Mouse (Mus musculus) embryonic facial prominence, embryonic 10.5 days (tissue): ENCODE results near the gene Gtf2h3. TPM values are rescaled to one million over a fixed set of nuclear protein-coding genes. Genes with fewer than 3 reads are reported as not detected.
A peak's percentile ranks its signal among the peaks of the same experiment; 100 is the strongest.
"Not testable (repeated sequence)": the region's sequence is repeated elsewhere in the genome, so short reads cannot be mapped to it uniquely, and the experiment has no call there.

Experiments used
- DNase-seq: peaks from one replicate; pipeline ENCODE4 v3.0.0-alpha.2; 2017; ENCODE audit warnings: low spot score
- H3K27ac ChIP-seq: fragments of 300-500 bp; sonication (generic); replicated peaks from 2 replicates; pipeline ENCODE4 v1.5.1; 2016; ENCODE audit warnings: mild to moderate bottlenecking
- H3K27me3 ChIP-seq: fragments of 300-500 bp; sonication (generic); replicated peaks from 2 replicates; pipeline ENCODE4 v1.6.1; 2016; ENCODE audit warnings: low read depth, mild to moderate bottlenecking; ENCODE audit not compliant: poor library complexity, severe bottlenecking
- H3K36me3 ChIP-seq: fragments of 300-500 bp; sonication (generic); replicated peaks from 2 replicates; pipeline ENCODE4 v1.6.1; 2016; ENCODE audit warnings: mild to moderate bottlenecking, moderate library complexity
- H3K4me1 ChIP-seq: fragments of 300-500 bp; sonication (generic); 2 replicates; pipeline ENCODE4 v1.6.1; 2016
- H3K4me3 ChIP-seq: fragments of 300-500 bp; sonication (generic); 2 replicates; pipeline ENCODE4 v1.5.1; 2016; ENCODE audit warnings: mild to moderate bottlenecking, moderate library complexity
- H3K9me3 ChIP-seq: fragments of 300-500 bp; sonication (generic); 2 replicates; pipeline ENCODE4 v1.6.1; 2016; ENCODE audit warnings: mild to moderate bottlenecking
- WGBS: fragments of 180-500 bp; shearing (Covaris S2); methylation state at CpG from one replicate; pipeline ENCODE4 v1.1.7; 2016; 5-methylcytosine and 5-hydroxymethylcytosine counted together
- polyA plus RNA-seq: library from polyadenylated mRNA; unstranded; fragments of >200 nt; fragmentation: Nextera tagmentation; extraction: Ambion mirVana; gene quantifications from 2 replicates; pipeline ENCODE4 v1.2.1, GENCODE M21; 2016

Gene Gtf2h3
- polyA plus RNA-seq, 1 experiment from 2014 or later = 114 TPM

DNA sequence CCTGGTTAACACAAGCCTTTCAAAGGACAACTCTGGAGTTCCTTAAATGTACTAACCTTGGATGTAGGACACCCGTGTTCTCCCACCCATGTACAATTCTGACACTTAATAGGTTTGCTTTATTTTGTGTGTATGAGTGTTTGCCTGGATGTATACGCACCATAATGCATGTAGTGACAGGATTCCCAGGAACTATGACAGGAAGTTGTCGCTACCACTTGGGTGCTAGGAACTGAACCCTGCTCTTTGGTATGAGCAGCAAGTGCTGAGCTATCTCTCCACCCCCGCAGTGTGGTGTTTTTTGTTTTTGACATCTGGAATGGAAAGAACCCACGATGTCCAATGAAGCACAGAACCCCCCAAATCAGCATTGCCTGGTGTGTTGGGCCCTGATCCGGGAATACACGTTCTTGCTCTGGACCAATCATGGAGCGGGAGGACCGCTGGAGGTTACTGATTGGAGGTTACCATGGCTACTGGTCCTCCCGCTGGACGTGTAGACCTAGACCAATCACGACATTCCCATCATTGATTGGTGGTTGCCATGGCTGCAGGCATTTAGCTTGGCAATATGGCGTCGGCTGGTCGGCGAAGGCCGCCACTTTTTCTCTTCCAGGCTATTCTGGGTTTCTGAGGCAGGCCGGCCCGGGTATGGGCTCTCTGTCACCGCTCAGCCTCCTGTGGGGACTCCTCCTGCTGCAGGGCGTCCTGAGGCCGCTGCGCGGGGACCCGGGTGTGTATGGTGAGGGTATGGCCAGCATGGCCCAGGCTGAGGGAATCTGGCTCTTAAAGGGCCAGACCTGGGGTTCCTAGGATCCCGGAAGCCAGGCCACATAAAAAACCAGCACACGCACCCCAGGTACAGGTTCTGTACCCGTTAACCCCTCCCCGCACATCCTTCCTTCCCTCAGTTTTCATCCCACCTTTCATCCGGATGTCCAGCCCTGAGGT lies 19.6 kb downstream of the Gtf2h3 start:
- peak; percentile 93 for DNase-seq
- peaks cover 42% of the 10 kb centered on the region for H3K36me3 ChIP-seq

DNA sequence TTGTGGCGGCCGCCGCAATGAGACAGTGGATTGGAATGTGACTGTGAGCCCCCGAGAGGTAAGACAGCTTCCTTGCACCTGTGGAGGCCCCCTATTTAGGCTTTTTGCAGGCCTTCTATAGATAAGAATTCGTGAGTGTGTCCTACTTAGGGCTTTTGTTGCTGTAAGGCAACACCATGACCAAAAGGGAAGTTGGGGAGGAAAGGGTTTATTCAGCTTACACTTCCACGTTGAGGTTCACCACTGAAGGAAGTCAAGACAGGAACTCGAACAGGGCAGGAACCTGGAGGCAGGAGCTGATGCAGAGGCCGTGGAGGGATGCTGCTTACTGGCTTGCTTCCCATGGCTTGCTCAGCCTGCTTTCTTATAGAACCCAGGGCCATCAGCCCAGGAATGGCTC lies 20.8 kb downstream of the Gtf2h3 start:
- 64% methylated on average over 8 of the region's 8 CpGs for WGBS
- not testable (repeated sequence) for H3K27ac ChIP-seq, DNase-seq, H3K27me3 ChIP-seq, H3K9me3 ChIP-seq
- peak overlapping the region; percentile 89 for H3K4me3 ChIP-seq
- peaks cover 11% of the 10 kb centered on the region for H3K4me1 ChIP-seq
- peaks cover 30% of the 10 kb centered on the region for H3K36me3 ChIP-seq

More for the DNA sequence above, 19.6 kb downstream of the Gtf2h3 start:
- 6% methylated on average over 30 of the region's 30 CpGs for WGBS
- Histone ChIP-seq H3K4me3 (peak overlapping the region; percentile 89), H3K4me1 (peaks cover 11% of the 10 kb centered on the region), H3K27ac (peak overlapping the region; percentile 85), H3K9me3 (no peaks in the 10 kb centered on the region), H3K27me3 (no peaks in the 10 kb centered on the region)

- no peak overlapping the region for H3K4me3 ChIP-seq
- 72% methylated on average over 5 of the region's 5 CpGs for WGBS
- peaks cover 8% of the 10 kb centered on the region for H3K36me3 ChIP-seq
- peak; percentile 63 for DNase-seq
- peaks cover 11% of the 10 kb centered on the region for H3K4me1 ChIP-seq
- no peaks in the 10 kb centered on the region for H3K9me3 ChIP-seq
- H3K27ac ChIP-seq = no peak overlapping the region
- no peaks in the 10 kb centered on the region for H3K27me3 ChIP-seq
These were observed 23.4 kb downstream of the Gtf2h3 start for GRCm38 (mm10) chr5:124602349-124602748.

DNA sequence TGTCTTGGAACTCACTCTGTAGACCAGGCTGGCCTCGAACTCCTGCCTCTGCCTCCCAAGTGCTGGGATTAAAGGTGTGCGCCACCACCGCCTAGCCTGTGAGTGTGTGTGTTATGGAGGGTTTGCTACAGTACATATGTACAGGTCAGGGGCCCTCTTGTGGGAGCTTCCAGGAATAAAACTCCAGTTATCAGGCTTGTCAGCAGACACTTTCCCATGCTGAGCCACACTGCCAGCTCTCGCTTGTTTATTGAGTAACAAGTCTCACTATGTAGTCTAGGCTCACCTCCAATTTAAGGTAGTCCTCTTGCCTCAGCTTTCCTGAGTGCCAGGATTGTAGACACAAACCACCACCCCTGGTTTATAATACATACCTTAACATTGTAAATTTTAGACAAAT lies 25.4 kb downstream of the Gtf2h3 start:
- peaks cover 6% of the 10 kb centered on the region for H3K4me1 ChIP-seq
- H3K27me3 ChIP-seq = no peaks in the 10 kb centered on the region
- 92% methylated on average over 4 of the region's 4 CpGs for WGBS
- DNase-seq = no peak
- H3K4me3 ChIP-seq = no peak overlapping the region
- no peak overlapping the region for H3K27ac ChIP-seq
- H3K9me3 ChIP-seq = no peaks in the 10 kb centered on the region
- peaks cover 22% of the 10 kb centered on the region for H3K36me3 ChIP-seq

DNA sequence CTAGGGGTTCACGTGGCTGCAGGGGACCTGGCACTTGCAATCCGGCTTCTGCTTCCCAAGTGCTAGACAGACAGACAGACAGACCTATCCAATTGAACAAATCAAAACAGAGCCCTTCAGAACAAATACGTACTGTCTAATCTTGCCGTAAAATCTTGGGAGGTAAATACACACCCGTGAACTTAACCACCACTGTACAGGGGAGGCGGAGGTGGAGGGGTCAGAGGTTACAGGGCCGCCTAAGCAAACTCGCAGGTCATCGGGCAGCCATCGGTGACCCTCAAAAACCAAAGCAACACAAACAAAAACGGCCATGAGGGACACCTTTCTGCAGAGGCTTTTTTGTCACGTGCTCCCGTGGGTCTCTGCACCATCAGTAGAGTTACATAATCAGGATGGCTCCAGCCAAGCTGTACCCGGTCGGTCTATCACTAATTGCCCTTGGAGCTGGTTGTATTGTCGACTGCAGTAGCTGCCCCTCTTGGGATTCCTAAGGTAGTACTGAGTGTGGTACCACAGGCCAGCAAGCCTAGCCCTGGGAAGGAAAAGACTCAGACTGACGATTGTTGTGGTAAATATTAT lies 26.2 kb downstream of the Gtf2h3 start:
- no peaks in the 10 kb centered on the region for H3K27me3 ChIP-seq
- WGBS = 83% methylated on average over 17 of the region's 17 CpGs
- no peaks in the 10 kb centered on the region for H3K4me1 ChIP-seq
- H3K9me3 ChIP-seq = no peaks in the 10 kb centered on the region
- peaks cover 27% of the 10 kb centered on the region for H3K36me3 ChIP-seq
- H3K4me3 ChIP-seq = no peak overlapping the region
- H3K27ac ChIP-seq = no peak overlapping the region
- DNase-seq = no peak

DNA sequence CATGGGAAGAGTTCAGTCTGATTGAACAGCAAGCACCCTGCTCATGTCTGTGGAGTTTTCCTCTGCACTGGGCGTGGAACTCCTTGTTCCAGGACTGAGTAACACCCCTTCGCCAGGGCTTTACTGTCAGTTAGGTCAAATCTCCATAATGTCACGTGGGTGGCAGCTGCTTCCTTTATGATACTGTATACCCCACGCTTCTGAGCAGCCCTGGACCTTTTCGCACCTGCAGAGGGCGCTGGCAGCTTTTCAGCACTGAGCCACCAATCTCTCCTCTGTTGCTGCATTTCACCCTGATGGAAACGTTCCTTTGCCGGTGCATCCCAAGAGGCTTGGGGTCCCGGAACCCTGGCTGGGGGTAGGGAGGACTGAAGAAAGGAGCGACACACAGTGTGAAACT lies 32.0 kb downstream of the Gtf2h3 start:
- 72% methylated on average over 10 of the region's 10 CpGs for WGBS
- no peaks in the 10 kb centered on the region for H3K9me3 ChIP-seq
- H3K4me3 ChIP-seq = no peak overlapping the region
- H3K4me1 ChIP-seq = no peaks in the 10 kb centered on the region
- no peak for DNase-seq
- no peak overlapping the region for H3K27ac ChIP-seq
- H3K36me3 ChIP-seq = peaks cover 59% of the 10 kb centered on the region
- no peaks in the 10 kb centered on the region for H3K27me3 ChIP-seq

- no peaks in the 10 kb centered on the region for H3K9me3 ChIP-seq
- WGBS = 90% methylated on average over 11 of the region's 11 CpGs
- no peak for DNase-seq
These were observed 35.8 kb downstream of the Gtf2h3 start for GRCm38 (mm10) chr5:124614709-124615108.

GRCm38 (mm10) chr5:124618711-124619110 lies 39.8 kb downstream of the Gtf2h3 start:
- WGBS = 82% methylated on average over 10 of the region's 10 CpGs
- H3K27me3 ChIP-seq = no peaks in the 10 kb centered on the region
- no peaks in the 10 kb centered on the region for H3K4me1 ChIP-seq
- peaks cover 41% of the 10 kb centered on the region for H3K36me3 ChIP-seq
- H3K9me3 ChIP-seq = no peaks in the 10 kb centered on the region
- no peak overlapping the region for H3K27ac ChIP-seq
- no peak for DNase-seq
- no peak overlapping the region for H3K4me3 ChIP-seq

More at GRCm38 (mm10) chr5:124614709-124615108, 35.8 kb downstream of the Gtf2h3 start:
- no peaks in the 10 kb centered on the region for H3K4me1 ChIP-seq
- no peak overlapping the region for H3K27ac ChIP-seq
- H3K4me3 ChIP-seq = no peak overlapping the region
- peaks cover 64% of the 10 kb centered on the region for H3K36me3 ChIP-seq
- no peaks in the 10 kb centered on the region for H3K27me3 ChIP-seq

- peaks cover 34% of the 10 kb centered on the region for H3K36me3 ChIP-seq
- no peaks in the 10 kb centered on the region for H3K27me3 ChIP-seq
- H3K4me3 ChIP-seq = no peak overlapping the region
- 84% methylated on average over 13 of the region's 13 CpGs for WGBS
- H3K9me3 ChIP-seq = no peaks in the 10 kb centered on the region
- H3K27ac ChIP-seq = no peak overlapping the region
- no peak for DNase-seq
- no peaks in the 10 kb centered on the region for H3K4me1 ChIP-seq
These were observed 42.4 kb downstream of the Gtf2h3 start for GRCm38 (mm10) chr5:124621362-124621761.

DNA sequence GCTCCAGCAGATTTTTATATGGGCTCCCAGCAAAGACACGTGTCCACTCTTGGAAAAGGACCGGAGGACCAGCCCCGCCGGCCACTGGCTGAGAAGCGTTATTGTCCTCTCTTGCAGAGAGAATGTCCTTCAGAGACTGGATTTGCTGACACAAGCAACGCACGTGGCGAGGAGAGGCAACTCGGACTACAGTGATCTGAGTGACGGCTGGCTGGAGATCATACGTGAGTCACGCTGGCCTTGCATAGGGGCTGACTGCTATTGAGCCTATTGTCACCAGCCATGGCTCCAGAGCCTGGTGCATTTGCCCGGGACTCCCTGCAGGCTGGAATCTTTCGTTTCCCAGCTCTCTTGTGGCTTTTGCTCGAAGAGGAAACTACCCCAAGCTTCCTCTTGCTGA lies 44.0 kb downstream of the Gtf2h3 start:
- DNase-seq = no peak
- Histone ChIP-seq H3K27ac (no peak overlapping the region), H3K27me3 (no peaks in the 10 kb centered on the region)

GRCm38 (mm10) chr5:124624291-124624690 lies 45.4 kb downstream of the Gtf2h3 start:
- no peak overlapping the region for H3K27ac ChIP-seq
- no peaks in the 10 kb centered on the region for H3K9me3 ChIP-seq
- DNase-seq = no peak
- no peak overlapping the region for H3K4me3 ChIP-seq
- H3K27me3 ChIP-seq = no peaks in the 10 kb centered on the region
- WGBS = 87% methylated on average over 9 of the region's 9 CpGs
- peaks cover 12% of the 10 kb centered on the region for H3K4me1 ChIP-seq
- peaks cover 14% of the 10 kb centered on the region for H3K36me3 ChIP-seq

More for the DNA sequence above, 44.0 kb downstream of the Gtf2h3 start:
- H3K4me3 ChIP-seq = no peak overlapping the region
- WGBS = 88% methylated on average over 15 of the region's 15 CpGs
- H3K9me3 ChIP-seq = no peaks in the 10 kb centered on the region
- H3K36me3 ChIP-seq = peaks cover 24% of the 10 kb centered on the region
- peaks cover 2% of the 10 kb centered on the region for H3K4me1 ChIP-seq

- WGBS = under 1% methylated on average over 58 of the region's 58 CpGs
- DNase-seq = peak; percentile 96
- no peaks in the 10 kb centered on the region for H3K9me3 ChIP-seq
- H3K4me3 ChIP-seq = peak within 1 kb of the TSS; percentile 100
- H3K27me3 ChIP-seq = no peaks in the 10 kb centered on the region
- H3K4me1 ChIP-seq = peaks cover 24% of the 10 kb centered on the region
- H3K36me3 ChIP-seq = peaks cover 18% of the 10 kb centered on the region
- peak within 1 kb of the TSS; percentile 83 for H3K27ac ChIP-seq
These were observed 49.8 kb downstream of the Gtf2h3 start, which contains the start of gene Atp6v0a2 for GRCm38 (mm10) chr5:124628448-124629363. TSS of gene Atp6v0a2 (plus strand) at chr5:124628576.
